Mouse (Mus musculus) hindbrain, embryonic 16.5 days (tissue): ENCODE measurements around the gene Folr1. TPM values are rescaled to one million over a fixed set of nuclear protein-coding genes. Genes with fewer than 3 reads are reported as not detected.

Experiments used
- ATAC-seq: fragments of 200-750 bp; cut with Nextera tagmentation; 2 replicates; pipeline ENCODE4 v1.8.0; 2017; ENCODE audit warnings: moderate TSS enrichment, moderate library complexity
- H3K27ac ChIP-seq: fragments of 300-500 bp; sonication (generic); 2 replicates; pipeline ENCODE4 v1.5.1; 2014; ENCODE audit warnings: low read depth, mild to moderate bottlenecking, control low read depth, low read length, moderate library complexity
- H3K27me3 ChIP-seq: fragments of 300-500 bp; sonication (generic); replicated peaks from 2 replicates; pipeline ENCODE4 v1.6.1; 2014; ENCODE audit warnings: low read length; ENCODE audit not compliant: control insufficient read depth, insufficient read depth
- H3K36me3 ChIP-seq: fragments of 300-500 bp; sonication (generic); 2 replicates; pipeline ENCODE4 v1.6.1; 2014; ENCODE audit warnings: mild to moderate bottlenecking, low read length, moderate library complexity, mixed read lengths; ENCODE audit not compliant: control insufficient read depth, insufficient read depth
- H3K4me1 ChIP-seq: fragments of 300-500 bp; sonication (generic); 2 replicates; pipeline ENCODE4 v1.6.1; 2014; ENCODE audit warnings: low read depth, low read length; ENCODE audit not compliant: control insufficient read depth, insufficient read depth
- H3K4me2 ChIP-seq: fragments of 300-500 bp; sonication (generic); 2 replicates; pipeline ENCODE4 v1.6.1; 2014; ENCODE audit warnings: mild to moderate bottlenecking, low read length, control low read depth, moderate library complexity
- H3K4me3 ChIP-seq: fragments of 300-500 bp; sonication (generic); 2 replicates; pipeline ENCODE4 v1.5.1; 2014; ENCODE audit warnings: mild to moderate bottlenecking, low read length, control low read depth, moderate library complexity
- H3K9ac ChIP-seq: fragments of 300-500 bp; sonication (generic); 2 replicates; pipeline ENCODE4 v1.6.1; 2014; ENCODE audit warnings: low read depth, mild to moderate bottlenecking, control low read depth, low read length, moderate library complexity
- H3K9me3 ChIP-seq: fragments of 300-500 bp; sonication (generic); 2 replicates; pipeline ENCODE4 v1.6.1; 2014; ENCODE audit warnings: mild to moderate bottlenecking, low read length, moderate library complexity; ENCODE audit not compliant: control insufficient read depth
- WGBS: fragments of 180-500 bp; shearing (Covaris S2); extraction: QIAGEN DNeasy Blood & Tissue Kit; methylation state at CpG from one replicate; pipeline ENCODE4 v1.1.7; 2014; 5-methylcytosine and 5-hydroxymethylcytosine counted together
- polyA plus RNA-seq: library from polyadenylated mRNA; unstranded; fragments of >200 nt; fragmentation: Nextera tagmentation; extraction: Ambion mirVana; gene quantifications from 2 replicates; pipeline ENCODE4 v1.2.1, GENCODE M21; 2015

Gene Folr1
- polyA plus RNA-seq, 1 experiment from 2014 or later: 70.1 TPM

DNA sequence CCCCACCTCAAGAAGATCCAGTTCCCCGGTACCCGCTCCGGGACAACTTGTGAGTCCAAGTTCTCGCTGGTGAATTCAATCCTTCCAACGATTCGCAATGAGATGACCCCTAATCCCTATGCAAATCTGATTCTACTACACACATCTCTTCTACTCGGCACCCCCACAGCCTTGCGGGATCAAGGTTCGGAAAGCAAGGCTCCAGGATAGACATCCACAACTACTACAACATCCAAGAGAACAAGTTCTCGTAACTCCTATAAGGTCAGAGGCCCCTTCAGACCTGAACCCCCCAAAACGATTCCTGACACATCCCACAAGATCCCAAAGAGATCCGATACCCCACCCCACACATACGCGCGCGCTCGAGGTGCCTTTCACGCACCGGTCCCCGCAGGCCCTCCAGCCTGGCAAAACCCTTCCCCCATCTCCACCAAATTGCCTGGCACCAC is 33.4 kb downstream of the Folr1 start:
- under 1% methylated on average over 20 of the region's 20 CpGs for WGBS
- no peak for ATAC-seq
- peak overlapping the region; percentile 80 for H3K9ac ChIP-seq

DNA sequence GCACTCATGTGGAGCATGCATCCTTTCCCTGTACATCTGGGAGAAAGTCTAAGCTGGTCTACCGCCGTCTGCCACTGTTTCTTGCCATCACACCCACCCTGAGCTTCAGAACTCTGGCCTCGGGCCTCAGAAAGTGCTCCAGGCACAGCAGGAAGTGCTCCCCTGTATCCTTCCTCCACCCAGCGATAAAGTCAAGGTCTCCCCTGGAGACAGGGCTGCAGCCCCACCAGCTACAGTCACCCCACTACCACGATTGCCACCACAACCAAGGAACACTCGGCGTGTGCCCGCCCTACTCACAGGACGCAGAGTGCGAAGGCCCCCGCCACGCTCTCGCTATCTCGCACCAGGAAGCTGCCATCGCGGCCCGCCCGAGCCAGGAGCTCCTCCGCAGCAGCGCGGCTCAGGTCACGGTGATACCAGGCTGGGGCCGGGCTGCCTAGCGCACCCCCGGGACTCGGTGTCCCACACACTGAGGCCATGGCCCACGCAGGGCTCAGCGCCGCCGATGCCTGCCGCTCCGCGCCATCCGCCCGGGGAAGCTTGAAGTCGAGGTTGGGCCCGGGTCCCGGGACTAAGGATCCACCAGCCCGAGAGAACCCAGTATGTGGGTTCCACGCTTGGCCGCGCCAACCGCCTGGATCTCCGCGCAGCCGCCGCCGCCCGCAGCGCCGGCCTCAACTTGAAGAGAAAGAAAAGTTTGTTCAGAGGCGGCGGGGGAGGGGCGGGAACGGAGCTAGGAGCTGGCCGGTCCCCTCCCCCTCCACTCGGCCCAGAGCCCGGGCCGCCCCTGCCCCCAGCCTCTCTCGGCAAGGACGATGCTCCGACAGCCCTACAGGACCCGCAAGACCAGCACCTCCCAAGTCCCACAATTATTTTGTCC is 34.1 kb downstream of the Folr1 start:
- H3K9me3 ChIP-seq: no peaks in the 10 kb centered on the region

More for the DNA sequence above, 33.4 kb downstream of the Folr1 start:
- H3K4me3 ChIP-seq: peak overlapping the region; percentile 72
- H3K4me1 ChIP-seq: peaks cover 21% of the 10 kb centered on the region
- H3K9me3 ChIP-seq: no peaks in the 10 kb centered on the region
- H3K36me3 ChIP-seq: no peaks in the 10 kb centered on the region
- peak overlapping the region; percentile 69 for H3K27ac ChIP-seq
- peak overlapping the region; percentile 99 for H3K4me2 ChIP-seq
- no peaks in the 10 kb centered on the region for H3K27me3 ChIP-seq

DNA sequence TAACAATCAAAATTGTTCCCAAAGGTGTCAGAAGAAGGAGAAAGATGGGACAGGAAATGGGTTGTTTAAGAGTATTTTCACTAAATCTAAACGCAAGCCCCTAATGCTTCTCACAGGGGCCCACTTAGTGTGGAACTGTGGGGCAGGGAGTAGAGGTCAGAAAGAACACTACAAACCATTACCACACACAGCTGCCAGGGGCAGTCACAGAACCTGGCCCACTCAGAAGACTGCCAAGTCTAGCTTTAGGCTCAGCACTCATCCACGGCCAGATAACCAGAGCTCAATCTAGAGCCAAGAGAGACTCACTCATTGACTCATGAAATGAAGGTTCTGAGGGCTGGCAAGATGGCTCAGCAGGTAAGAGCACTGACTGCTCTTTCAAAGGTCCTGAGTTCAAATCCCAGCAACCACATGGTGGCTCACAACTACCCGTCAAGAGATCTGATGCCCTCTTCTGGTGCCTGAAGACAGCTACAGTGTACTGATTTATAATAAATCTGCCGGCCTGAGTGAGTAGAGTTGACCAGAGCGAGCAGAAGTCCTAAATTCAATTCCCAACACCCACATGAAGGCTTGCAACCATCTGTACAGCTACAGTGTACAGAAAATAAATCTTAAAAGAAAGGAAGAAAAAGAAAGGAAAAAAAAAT is 35.0 kb downstream of the Folr1 start:
- Histone ChIP-seq H3K4me2 (peak overlapping the region; percentile 99), H3K4me3 (peak overlapping the region; percentile 72), H3K36me3 (peaks cover 6% of the 10 kb centered on the region; the same call in 1 of the 2 replicates), H3K9ac (peak overlapping the region; percentile 80; the same call in 1 of the 2 replicates), H3K27me3 (no peaks in the 10 kb centered on the region), H3K27ac (no peak overlapping the region), H3K4me1 (peaks cover 21% of the 10 kb centered on the region), H3K9me3 (no peaks in the 10 kb centered on the region)
- 50% methylated on average over 5 of the region's 5 CpGs for WGBS
- ATAC-seq: no peak

More for the DNA sequence above, 34.1 kb downstream of the Folr1 start:
- Histone ChIP-seq H3K27ac (peak overlapping the region; percentile 69), H3K4me1 (peaks cover 21% of the 10 kb centered on the region), H3K4me3 (peak overlapping the region; percentile 72), H3K9ac (peak overlapping the region; percentile 80), H3K36me3 (no peaks in the 10 kb centered on the region), H3K27me3 (no peaks in the 10 kb centered on the region), H3K4me2 (peak overlapping the region; percentile 99)
- peak; percentile 60 for ATAC-seq
- WGBS: under 1% methylated on average over 33 of the region's 63 CpGs

DNA sequence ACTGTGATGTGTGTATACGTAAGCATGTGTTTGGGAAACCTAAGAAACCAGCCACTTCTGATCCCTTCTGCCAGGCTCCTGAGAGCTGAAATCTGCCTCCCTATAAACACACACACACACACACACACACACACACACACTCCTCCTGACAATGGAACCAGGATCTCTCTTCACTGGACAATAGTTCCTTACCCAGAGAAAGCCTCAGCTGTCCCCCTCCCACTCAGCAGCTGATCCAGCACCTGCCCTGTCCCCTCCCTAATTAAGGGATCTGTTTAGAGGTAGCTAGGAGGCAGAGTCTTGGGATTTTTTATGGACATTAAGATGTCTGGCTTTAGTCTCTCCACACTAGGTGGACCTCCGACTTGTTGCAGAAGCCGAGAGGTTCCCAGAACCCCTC is 35.7 kb downstream of the Folr1 start:
- Histone ChIP-seq H3K9ac (no peak overlapping the region), H3K36me3 (peaks cover 7% of the 10 kb centered on the region; the same call in 1 of the 2 replicates), H3K27me3 (no peaks in the 10 kb centered on the region), H3K4me1 (peaks cover 21% of the 10 kb centered on the region), H3K4me2 (peak overlapping the region; percentile 99; the same call in 1 of the 2 replicates), H3K4me3 (no peak overlapping the region), H3K27ac (no peak overlapping the region), H3K9me3 (no peaks in the 10 kb centered on the region)
- no peak for ATAC-seq
- 53% methylated on average over 3 of the region's 3 CpGs for WGBS

DNA sequence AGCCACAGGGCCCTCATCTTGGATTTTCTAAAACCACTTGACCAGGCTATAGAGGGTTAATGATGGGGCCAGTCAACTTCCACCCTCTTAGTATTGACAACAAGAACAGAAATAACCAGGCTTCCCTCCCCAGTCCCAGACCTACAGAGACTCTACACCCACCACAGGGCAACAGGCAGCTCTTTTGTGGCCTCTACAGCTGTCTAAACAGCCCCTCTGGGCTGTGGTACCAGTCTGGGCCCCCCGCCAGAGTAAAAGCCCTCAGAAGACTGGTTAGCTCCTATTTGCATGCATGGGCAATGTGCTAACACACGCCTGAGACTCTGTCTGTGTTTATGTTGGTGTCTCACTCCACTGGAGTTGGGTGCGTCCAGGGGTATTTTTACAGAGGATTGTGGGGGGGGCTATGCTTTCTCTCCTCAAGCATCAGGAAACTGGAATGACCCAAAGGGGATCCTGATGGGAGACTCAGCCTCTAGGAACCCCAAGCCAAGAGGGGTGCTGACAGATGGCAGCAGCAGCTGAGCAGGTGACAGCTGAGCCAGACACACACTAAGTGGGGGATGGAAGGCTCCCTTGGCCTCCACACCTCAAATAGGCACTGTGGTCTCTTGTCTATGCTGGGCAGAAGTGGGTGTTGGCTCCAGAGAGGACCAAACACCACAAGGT is 36.5 kb downstream of the Folr1 start:
- ATAC-seq: peak; percentile 32; the same call in 1 of the 2 replicates
- Histone ChIP-seq H3K9me3 (no peaks in the 10 kb centered on the region), H3K27ac (no peak overlapping the region), H3K27me3 (no peaks in the 10 kb centered on the region), H3K4me3 (no peak overlapping the region), H3K36me3 (peaks cover 7% of the 10 kb centered on the region; the same call in 1 of the 2 replicates), H3K4me1 (peaks cover 21% of the 10 kb centered on the region), H3K4me2 (no peak overlapping the region), H3K9ac (no peak overlapping the region)
- WGBS: 37% methylated on average over 3 of the region's 3 CpGs

DNA sequence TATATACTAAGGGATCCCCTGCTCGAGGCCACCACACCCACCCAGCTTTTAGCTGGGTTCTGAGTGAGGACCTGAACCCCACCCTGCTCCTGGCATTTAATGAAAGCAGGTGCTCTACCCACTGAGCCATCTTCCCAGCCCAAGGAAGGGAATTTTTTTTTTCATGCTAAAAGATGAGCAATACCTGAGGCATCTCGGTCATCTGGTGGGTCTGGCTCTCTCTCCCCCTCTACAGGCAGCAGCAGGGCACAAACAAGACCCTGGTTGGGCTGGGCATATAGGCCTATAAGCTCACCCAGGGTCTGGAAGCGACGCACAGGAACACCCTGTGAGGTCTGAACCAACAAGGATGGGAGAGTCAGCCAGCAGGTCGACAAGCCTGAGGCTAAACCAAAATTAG is 37.2 kb downstream of the Folr1 start:
- Histone ChIP-seq H3K9ac (no peak overlapping the region), H3K4me1 (peaks cover 21% of the 10 kb centered on the region), H3K36me3 (peaks cover 7% of the 10 kb centered on the region; the same call in 1 of the 2 replicates), H3K27ac (no peak overlapping the region), H3K27me3 (no peaks in the 10 kb centered on the region), H3K4me2 (no peak overlapping the region), H3K9me3 (no peaks in the 10 kb centered on the region), H3K4me3 (no peak overlapping the region)
- ATAC-seq: no peak
- WGBS: 67% methylated on average over 5 of the region's 5 CpGs

DNA sequence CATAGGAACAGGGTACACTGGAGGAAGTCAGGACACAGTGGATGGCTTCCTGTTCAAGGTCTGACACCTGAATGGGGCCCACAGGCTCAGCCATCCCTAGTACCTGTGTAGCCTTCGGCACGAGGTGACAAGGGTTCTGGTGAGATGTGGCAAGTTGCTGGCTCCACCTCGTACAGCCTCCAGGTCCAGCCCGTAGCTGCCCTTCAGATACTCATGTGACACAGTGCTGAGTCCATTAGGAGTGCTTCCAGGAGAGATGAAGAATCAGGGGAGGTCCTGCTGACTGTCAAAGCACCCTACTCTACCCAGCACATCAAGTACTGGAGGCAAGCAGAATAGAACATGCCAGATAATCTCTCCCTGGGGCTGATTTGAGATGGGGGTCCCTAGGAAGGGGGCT is 38.2 kb downstream of the Folr1 start:
- H3K9ac ChIP-seq: no peak overlapping the region
- WGBS: 94% methylated on average over 4 of the region's 4 CpGs

DNA sequence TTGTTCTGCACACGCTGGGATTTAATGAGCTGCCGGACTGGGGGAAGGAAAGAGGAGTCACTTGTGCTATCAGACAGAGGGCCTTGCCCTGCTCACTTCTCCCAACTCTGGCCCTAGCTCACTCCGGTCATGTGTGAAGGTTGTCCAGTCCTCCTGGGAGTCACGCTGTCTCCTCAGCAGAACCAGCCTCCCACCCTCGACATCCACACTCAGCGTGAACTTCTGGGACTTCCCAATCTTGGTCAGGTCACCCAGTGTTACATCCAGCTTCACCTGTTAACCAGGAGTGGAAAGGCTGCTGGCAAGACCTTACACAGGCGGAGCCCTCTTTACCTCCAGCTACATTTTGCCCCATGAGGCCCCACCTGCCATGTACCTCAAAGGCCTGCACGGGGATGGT is 39.2 kb downstream of the Folr1 start:
- Histone ChIP-seq H3K4me1 (peaks cover 10% of the 10 kb centered on the region), H3K27ac (no peak overlapping the region), H3K4me2 (no peak overlapping the region), H3K27me3 (no peaks in the 10 kb centered on the region), H3K9me3 (no peaks in the 10 kb centered on the region), H3K4me3 (no peak overlapping the region), H3K9ac (no peak overlapping the region), H3K36me3 (peaks cover 10% of the 10 kb centered on the region; the same call in 1 of the 2 replicates)
- no peak for ATAC-seq
- WGBS: 91% methylated on average over 8 of the region's 8 CpGs

More for the DNA sequence above, 38.2 kb downstream of the Folr1 start:
- Histone ChIP-seq H3K27ac (no peak overlapping the region), H3K4me2 (no peak overlapping the region), H3K27me3 (no peaks in the 10 kb centered on the region), H3K36me3 (peaks cover 10% of the 10 kb centered on the region; the same call in 1 of the 2 replicates), H3K4me3 (no peak overlapping the region), H3K9me3 (no peaks in the 10 kb centered on the region), H3K4me1 (peaks cover 19% of the 10 kb centered on the region)
- ATAC-seq: no peak
